Mouse (Mus musculus): ENCODE measurements at regions not wholly inside any gene's neighbourhood (a gene's known extent, or its start where the extent isn't known, plus 50 kb on each side); places are given as distances from the start of the nearest gene placed in this dataset.

DNA sequence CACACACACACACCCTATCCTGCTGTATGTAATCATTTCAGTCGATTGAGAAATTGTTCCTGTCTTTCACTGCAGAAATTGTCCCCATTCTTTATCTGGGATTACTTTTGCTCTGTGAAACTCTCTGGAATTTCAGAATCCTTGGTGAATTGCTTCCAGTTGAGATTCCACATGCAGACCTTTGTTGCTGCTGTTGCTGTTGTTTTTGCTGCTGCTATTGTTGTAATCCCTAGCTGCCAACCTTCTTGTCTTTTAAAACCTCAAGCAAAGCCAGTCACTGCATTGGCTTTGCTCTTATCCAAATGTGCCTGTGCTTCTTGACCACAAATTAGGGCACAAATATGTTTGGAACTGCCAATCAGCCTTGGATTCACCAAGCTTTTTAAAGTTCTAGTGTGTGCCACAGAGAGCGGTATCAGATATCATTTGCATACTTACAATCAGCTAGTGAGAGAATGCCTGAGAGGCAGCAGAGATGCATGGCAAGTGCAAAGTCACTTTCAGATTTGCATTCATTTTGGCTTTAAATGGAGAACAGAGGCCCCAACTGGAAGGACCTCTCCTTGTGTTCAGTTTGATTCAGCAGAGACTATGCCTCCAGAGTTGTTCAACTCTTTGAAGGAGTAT, 1187.0 kb upstream of the Map3k7 start:
- no peak for DNase-seq (ENCODE audit: low spot score in 2 of 2)

DNA sequence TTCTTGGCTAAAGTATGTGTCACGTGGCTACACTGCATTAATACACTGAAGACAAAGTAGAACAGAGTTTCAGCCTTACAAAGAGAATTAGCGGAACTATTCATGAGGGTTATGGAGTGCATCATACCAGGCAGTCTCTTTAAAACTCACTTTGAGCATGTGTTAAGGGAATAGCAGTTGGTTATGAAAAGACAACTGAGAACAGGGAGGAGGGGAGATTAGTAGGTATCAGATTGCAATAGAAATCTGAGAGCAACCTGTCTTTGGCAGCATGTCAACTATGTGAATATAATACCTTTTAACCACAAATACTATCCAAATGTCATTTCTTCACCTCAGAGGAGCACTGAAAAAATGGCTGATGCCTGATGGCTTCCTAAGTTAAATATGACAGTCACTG, 1182.2 kb upstream of the Map3k7 start:
- no peak for DNase-seq (ENCODE audit: low spot score in 2 of 2)

DNA sequence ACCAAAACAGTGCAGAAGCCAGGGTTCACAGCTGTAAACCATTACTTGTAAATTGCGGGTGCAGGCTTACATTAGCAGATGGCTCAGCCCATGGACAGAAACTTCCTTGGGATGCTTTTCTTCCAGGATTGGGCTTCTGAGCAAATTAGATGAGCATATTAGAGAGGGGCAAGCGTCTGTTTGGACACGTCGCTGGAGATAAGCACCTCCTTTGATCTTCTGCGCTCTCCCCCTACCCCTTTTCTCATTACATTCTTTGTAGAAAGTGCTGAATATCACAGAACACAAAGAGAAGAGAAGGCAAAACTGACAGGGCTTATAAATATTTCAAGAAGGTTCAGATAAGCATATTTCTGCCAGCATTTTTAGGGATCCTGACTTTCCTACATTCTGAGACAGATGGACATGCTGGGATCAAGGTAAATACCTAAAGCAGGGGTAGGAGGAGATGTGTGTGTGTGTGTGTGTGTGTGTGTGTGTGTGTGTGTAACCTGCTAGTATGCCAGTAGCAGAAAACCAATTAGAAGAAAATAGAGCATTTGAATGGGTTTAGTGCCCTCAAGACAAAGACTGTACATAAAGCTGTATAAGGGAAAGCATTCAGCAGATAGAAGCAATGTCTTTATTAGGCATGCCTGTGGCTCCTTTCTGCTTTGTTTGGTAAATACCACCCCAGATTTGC, 1173.8 kb upstream of the Map3k7 start:
- DNase-seq (ENCODE audit: low spot score in 2 of 2), result no peak

DNA sequence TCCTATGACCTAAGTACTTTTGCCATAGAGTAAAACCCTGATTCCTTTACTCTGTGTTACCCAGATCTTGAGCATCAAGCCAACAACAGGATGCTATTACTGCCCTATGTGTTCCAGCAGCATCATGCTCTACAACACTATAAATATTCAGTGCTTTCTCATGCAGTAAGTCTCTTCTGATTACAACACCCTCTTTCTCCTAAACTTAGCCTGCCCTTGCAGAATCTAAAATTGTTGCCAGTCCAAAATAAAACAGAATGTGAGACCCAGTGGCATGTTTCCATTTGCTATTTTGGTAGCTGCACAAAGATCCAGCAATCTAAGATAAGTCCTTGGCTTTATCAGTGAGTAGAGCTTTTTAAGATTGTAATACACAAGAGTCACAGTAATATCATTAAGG, 1154.1 kb upstream of the Map3k7 start:
- DNase-seq (ENCODE audit: low spot score in 2 of 2), result no peak

DNA sequence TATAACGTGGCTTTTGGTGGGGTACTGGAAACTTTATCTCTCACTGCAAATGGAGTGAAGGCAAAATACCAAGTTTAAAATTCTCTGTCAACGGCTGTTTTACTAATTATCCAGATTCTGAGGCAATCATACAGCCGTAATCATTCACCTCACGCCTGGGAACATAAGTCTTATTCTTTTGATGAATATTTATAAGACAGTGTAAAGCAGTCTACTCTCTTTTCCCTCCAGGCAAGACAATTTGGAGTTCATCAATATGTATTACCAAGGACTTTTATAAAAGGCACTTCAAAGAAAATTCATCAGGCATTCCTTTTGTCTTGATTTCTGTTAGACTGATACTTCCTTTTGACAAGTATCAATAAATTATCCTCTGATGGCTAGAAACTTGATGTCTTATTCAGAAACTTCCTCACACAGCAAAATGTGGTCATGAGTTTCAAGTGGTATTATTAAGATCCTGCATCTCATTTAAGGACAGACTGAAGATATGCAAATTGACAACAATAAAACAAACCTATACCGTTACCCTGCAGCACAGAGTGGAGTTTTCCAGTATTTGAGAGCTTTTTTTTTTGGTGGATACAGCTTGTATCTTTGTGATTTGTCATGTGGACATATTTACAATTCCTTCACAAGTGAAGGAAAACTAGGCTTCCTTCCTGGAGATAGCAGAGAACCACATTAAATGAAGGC, 1108.4 kb upstream of the Map3k7 start:
- no peak for DNase-seq (ENCODE audit: low spot score in 2 of 2)

DNA sequence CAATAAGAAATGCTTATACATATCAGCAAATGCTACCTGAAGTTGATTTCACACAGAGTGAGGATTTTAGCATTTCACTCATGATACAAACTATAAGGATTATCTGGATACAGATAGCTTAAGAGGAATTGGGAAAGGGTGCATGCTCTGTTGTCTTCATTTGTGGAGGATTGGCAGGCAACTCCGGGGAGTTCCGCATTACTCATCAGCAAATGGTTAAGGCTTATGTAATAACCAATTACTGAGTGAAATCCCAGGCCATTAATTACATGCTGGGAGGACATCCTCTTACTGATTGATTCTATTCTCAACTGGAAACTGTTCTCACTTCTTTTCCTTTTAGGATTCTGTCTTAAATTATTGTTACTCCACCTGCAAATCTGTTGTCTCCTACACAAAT, 1058.9 kb upstream of the Map3k7 start:
- DNase-seq (ENCODE audit: low spot score in 2 of 2), result no peak

DNA sequence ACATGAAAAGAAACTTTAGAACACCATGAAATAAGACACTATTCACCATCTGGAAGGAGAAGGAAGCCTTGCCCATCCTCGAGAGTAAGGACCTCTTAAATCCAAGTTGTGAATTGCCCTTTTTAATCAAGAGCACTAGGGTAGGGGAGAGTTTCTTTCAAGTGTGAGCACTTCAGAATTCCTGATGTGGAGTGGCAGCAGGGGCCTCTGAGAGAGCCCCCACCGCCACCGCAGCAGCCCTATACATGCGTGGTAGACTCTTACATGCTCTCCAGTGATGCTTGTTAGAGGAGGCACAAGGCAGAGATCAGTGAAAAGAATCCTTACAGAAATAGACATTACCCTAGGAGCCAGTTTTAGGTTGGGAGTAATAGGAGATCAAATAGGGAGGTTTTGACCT, 1041.0 kb upstream of the Map3k7 start:
- DNase-seq (ENCODE audit: low spot score in 2 of 2), result no peak

DNA sequence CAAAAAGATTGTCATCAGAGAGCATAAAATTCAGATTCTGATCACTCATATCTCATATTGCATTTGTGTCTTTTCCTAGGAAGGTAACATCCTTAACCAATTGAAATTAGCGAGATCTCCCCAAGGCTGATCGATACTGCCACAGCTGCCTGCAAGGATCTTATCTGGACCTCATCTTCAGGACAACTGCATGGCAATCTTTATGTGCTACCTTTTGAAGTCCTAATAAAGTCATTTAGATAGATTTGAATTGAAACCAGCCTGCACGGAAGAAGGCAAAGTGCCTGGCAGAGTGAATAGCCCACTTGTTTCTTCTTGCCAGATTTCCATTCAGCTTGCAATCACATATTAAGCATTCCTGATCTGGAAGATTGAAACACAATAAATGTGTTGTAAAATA, 1031.5 kb upstream of the Map3k7 start:
- no peak for DNase-seq (ENCODE audit: low spot score in 2 of 2)

DNA sequence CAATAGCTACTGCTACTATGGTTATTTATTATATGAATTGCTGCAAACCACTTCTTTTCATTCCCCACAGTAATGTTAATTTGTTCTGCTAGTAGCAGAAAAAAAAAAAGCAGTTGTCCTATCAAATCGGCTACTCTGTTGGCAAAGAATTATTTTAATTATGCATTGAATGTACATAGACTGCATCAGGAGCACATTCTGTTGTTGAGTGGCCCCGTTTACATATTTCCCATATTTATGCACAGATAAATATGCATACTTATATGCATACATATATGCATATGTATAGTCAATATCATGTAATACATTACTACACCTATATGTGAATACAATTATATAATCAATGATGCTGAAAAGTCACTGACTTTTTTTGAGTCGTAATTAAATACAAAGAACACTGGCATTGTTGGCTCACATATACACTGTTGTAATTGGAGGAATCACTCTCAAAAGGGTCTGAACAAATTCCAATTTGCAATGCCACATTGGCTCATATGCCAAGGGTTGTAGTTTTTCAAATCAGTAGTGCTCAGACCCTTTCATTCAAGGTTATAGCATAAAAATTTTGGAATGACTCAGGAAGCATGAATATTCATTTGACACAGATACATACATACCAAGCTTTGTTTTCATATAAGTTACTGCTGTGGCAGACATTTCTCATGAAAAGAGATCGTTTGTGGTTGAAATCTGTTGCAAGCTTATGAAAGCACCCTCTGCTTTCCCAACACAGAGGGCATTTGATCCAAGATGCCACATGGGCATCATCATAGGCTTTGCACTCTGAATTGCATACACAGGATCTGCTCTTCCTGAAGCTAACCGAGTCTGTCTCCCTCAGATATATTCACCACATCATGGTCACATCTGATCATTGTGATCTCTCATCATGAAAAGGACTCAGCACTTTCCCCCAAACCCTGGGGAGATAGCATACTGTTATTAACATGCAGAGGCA, 1030.6 kb upstream of the Map3k7 start:
- no peak for DNase-seq (ENCODE audit: low spot score in 2 of 2)

DNA sequence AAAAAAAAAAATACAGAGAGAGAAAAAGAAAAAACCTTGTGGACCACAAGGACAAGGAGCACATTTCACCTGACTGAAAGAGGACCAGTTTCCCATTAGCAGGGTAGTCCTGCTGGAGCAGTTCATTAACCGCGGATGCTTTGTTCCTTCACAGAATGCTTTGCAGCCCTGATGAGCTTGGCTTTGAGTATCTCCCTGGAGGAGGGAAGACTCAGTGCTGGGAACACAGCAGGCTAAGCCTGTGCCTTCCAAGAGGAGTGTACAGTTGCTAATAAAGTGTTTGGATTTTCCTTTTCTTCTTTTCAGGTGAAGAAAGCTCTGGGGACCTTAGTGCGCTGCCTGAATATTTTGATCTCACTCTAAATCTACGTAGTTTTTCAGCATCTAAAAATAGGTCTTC, 980.3 kb upstream of the Map3k7 start:
- no peak for DNase-seq (ENCODE audit: low spot score in 2 of 2)

DNA sequence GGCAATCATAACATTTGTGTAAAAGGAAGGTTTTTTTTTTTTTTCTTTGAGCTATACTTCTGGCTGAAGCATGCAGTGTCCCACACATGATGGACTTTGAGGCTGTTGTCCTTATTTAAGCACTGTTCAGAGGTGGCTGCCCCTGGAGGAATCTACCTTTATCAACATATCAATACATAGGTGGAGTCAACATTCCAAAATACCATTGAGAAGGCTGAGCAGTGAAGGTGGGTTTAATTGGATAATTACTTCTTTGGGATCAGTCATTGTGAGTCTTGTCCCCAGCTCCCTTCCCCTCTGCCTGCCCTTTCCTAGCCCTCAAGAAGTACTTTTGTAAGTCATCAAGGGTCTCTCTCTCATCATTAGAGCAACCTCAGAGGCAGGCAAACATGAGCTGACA, 951.9 kb upstream of the Map3k7 start:
- DNase-seq (ENCODE audit: low spot score in 2 of 2), result no peak

DNA sequence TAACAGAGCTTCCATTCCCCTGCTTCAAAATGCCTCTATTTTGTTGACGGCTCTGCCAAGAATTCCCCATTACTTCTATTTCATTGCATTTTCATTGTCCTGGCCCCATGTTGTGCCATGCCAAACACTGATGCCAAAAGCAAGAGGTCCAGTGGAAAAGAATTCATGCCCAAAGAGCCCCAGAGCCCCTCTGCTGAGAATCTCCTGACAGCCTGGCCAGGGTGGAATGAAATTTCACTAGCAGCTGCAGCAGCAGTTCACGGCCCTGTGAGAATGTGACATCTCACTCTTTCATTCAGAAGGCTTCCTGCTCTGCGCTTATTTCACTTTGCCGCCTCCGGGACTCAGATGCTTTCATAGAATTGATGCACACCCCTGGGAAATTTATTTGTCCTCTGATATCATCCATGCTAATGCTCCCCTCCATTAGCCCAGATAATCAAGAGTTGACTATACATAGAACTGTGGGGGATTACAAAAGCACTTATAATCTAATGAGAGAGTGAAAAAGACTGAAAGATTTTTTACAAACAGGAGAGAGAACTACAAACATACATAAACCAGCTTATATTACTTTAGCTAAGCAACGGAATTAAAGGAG, 911.7 kb upstream of the Map3k7 start:
- DNase-seq (ENCODE audit: low spot score in 2 of 2), result no peak

DNA sequence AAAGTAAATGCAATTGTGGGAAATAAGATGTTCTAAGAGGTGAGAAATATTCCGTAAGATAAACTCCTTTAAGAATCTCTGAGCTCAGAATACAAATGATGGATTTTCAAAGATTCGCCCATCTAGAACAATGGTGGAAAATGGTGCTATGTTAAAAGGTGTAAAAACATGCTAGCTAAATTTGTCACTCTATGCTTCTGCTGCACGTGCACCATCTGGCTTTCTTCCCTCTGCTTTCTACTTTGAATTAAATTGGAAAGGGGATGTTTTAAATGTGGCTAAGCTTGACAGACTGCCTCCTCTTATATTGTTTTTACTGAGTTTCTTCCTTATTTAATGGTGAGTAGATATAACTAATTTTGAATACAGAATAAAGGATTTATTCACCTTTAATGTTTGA, 887.7 kb upstream of the Map3k7 start:
- no peak for DNase-seq (ENCODE audit: low spot score in 2 of 2)

DNA sequence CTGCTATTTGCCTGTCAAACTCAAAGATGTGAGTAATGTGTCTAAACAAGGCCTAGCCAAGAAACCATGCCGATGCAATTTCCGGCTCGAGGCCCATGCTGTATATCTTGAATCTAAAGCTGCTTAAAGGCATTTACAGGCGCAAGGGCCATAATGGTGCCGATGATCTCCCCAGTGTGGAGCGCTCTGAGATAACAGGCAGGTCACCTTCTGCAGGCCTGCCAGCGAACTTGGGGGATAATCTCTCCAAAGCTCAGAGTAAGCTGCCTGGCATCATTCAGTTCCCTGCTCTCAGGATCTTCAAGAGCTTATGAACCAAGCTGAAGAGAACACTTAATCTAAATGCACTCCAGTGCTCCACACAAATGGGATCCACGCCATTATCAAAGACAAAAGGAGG, 842.3 kb upstream of the Map3k7 start:
- no peak for DNase-seq (ENCODE audit: low spot score in 2 of 2)

DNA sequence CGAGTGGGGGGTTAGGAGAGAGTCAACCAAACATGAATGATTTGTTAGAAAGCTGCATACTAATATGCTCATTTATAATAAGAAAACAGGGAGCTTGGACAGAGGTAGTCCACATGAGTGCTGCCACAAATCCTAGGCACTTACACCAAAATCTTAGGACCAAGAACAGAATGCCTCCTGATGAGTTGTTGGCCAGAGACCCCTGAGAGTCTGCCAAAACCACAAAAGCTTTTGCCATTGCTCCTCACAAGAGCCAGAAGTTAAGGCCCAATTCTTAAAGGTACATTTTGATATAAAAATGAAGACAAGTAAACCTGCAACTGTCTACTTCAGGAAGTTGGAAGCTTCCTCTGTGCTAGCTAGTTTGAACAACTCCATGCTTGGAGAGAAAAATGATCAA, 820.7 kb upstream of the Map3k7 start:
- DNase-seq (ENCODE audit: low spot score in 2 of 2), result no peak

DNA sequence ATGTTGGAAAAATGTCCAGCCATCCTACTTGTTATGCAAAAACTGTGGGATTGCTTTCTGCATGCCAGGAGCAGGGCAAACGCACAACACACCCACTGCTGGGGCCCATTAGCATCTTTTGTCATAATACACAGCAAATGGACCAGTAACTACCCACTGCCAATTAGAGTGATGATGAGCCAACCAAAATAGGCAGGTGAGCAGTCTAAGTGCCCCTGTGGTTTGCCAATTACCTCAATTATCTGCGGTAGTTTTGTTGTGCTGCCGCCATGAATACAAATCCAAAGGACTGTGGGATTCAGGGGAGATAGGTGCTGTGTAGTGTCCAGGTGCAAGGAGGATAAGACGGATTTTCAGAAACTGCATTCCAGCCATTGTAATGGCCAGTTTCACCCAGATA, 796.5 kb upstream of the Map3k7 start:
- no peak for DNase-seq (ENCODE audit: low spot score in 2 of 2)

DNA sequence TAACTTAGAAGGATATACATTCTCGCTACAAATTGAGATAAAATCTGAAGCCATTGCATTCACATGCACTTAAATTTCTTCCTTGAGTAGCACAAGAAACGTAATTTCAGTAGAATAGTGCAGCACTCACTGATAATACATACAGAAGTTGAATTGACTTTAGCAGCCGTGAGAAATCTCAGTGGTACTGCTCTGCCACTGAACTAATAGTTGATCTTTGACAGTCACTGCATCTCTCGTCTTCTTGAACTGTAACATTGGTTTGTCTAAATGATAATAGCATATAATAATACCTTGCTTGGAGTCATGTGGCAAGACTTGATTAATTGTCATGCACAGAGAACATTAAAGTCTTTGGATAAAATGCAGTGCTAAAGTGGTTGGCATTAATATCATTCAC, 795.5 kb upstream of the Map3k7 start:
- DNase-seq (ENCODE audit: low spot score in 2 of 2), result no peak

DNA sequence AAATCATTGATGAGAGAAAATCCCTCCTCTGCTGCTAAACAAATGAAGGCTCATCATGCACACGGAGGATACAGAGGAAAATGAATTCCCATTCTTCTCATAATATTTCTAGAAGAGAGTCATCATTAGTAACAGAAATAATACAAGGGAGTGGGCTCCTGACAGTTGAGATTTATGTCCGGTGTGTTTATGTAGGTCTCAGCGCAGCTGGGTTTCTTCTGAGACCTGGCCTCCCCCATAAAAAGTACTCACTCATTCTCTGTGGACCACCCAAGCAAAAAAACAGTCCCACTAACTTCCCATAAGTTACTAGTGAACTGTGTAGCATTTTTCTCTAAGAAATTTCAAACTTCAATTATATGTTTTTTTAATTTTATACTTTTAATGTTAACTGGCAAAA, 792.7 kb upstream of the Map3k7 start:
- DNase-seq (ENCODE audit: low spot score in 2 of 2), result no peak

DNA sequence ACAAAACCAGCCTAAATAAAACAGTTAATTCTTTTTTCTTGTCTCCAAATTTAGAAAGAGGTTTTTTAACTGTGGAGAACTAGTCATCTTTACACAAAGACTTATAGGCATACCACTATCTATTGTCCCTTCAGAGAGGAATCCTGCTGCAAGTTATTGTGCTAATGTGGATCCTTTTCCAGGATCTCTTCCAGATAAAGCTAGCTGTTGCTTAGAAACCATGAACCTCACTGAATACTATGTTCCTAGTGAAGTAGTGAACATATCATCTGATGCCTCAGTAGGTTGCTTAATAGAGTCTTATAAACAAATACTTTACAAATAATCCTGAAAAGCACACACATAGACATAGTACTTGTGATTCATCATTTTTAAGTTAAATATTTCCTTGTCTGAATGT, 766.0 kb upstream of the Map3k7 start:
- DNase-seq (ENCODE audit: low spot score in 2 of 2), result no peak

DNA sequence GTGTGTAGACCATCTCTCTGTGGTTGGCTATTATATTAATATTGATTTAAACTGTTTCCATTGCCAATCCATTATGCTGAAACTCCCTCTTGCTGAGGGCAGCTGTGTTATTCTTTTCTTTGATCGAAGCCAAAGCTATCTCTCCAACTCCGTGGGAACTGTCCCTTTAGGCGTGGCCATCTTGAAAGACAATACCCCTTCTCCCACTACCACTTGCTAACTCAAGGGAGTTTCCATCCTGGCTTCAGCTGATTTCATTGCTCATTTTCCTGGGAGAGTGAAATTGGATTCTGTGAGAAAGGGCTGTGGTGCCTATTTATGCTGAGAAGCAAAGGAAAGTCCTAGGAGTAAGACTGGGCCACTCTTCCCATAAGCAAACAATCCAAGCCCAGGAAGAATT, 760.6 kb upstream of the Map3k7 start:
- DNase-seq (ENCODE audit: low spot score in 2 of 2), result no peak

DNA sequence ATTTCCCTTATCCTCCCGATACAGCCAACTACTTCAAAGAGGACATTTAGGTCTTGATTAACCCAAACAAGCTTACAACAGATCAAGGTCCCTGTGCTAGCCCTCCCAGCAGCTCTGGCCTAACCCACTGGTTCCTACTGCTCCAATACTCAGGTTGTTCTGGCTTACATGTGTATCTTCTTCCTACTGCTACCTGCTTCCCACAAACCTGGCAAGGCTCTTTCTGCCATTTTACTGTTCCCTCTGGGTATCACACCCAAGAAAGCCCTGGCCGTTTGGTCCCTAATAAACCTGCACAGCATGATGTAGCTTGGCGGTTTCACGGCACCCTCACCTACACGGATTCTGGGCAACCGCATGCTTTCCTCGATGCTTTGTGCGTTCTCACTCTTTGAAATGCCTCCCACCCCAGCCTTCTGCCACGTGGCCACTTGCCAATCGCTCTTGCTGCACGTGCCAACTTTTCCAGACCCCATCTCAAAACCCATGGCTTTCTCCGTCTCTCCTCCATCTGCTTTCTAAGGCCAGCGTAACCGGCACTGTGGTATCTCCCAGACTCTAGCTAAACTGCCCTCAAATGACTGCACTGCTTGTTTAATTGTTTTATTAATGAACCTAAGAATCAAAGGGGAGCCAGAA, 758.4 kb upstream of the Map3k7 start:
- no peak for DNase-seq (ENCODE audit: low spot score in 2 of 2)
